Mouse (Mus musculus): ENCODE data around the gene Trim63. TPM values are rescaled to one million over a fixed set of nuclear protein-coding genes. Genes with fewer than 3 reads are reported as not detected.
"Not testable (repeated sequence)": the region's sequence is repeated elsewhere in the genome, so short reads cannot be mapped to it uniquely, and the experiment has no call there.

Trim63 gene
- polyA plus RNA-seq, 1 experiment from 2014 or later: 0.41 TPM

GRCm38 (mm10) chr4:134326859-134327530, 12.1 kb downstream of the Trim63 start:
- H3K4me3 ChIP-seq: no peak overlapping the region
- WGBS: 72% methylated on average over 5 of the region's 5 CpGs
- no peaks in the 10 kb centered on the region for H3K4me1 ChIP-seq (replicated peaks)
- no peak overlapping the region for H3K4me2 ChIP-seq
- no peaks in the 10 kb centered on the region for H3K27me3 ChIP-seq
- H3K9ac ChIP-seq: no peak overlapping the region
- no peaks in the 10 kb centered on the region for H3K9me3 ChIP-seq
- H3K36me3 ChIP-seq: no peaks in the 10 kb centered on the region
- ATAC-seq (ENCODE audit: low FRiP score, low read depth): no peak
- H3K27ac ChIP-seq (replicated peaks): no peak overlapping the region

DNA sequence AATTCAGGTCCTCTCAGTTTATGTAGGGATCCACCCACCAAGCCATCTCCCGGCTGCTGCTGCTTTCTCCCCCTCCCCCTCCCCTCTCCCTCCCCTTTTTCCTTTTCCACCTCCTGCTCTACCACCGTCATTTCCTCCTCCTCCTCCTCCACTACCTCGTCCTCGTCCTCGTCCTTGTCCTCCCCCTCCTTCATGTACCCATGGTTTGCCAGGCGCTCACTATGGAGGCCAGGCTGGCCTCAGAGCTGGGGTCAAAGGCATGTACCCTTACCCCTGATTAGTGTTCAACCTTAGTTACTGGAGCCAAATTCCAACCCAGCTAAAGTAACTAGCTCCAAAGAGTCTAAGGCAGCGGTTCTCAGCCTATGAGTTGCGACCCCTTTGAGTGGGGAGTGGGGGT, 13.2 kb downstream of the Trim63 start:
- Histone ChIP-seq H3K4me3 (no peak overlapping the region), H3K4me2 (no peak overlapping the region), H3K27ac (replicated peaks) (no peak overlapping the region), H3K9me3 (no peaks in the 10 kb centered on the region), H3K4me1 (replicated peaks) (no peaks in the 10 kb centered on the region), H3K9ac (no peak overlapping the region), H3K36me3 (no peaks in the 10 kb centered on the region), H3K27me3 (no peaks in the 10 kb centered on the region)
- 57% methylated on average over 8 of the region's 8 CpGs for WGBS
- ATAC-seq (ENCODE audit: low FRiP score, low read depth): no peak

DNA sequence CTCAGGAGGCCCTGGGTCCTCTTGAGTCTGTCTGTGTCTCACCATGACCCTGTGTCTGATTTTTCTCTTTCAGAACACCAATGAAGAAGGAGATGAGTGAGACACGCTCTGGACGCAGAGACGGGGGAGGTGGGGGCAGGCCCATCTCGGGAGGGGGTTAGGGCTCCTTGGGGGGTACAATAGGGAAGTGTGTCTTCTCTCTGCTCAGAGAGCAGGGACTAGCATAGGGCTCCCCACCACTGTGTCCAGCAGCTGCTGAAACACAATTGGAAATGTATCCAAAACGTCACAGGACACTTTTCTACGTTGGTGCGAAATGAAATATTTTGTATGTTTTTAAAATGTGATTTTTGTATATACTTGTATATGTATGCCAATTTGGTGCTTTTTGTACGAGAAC, 13.9 kb downstream of the Trim63 start:
- no peaks in the 10 kb centered on the region for H3K27me3 ChIP-seq
- no peaks in the 10 kb centered on the region for H3K4me1 ChIP-seq (replicated peaks)
- no peak overlapping the region for H3K27ac ChIP-seq (replicated peaks)
- no peaks in the 10 kb centered on the region for H3K9me3 ChIP-seq
- WGBS: 85% methylated on average over 8 of the region's 8 CpGs
- H3K9ac ChIP-seq: no peak overlapping the region
- no peak overlapping the region for H3K4me3 ChIP-seq
- no peak overlapping the region for H3K4me2 ChIP-seq
- ATAC-seq (ENCODE audit: low FRiP score, low read depth): no peak
- H3K36me3 ChIP-seq: no peaks in the 10 kb centered on the region

- Histone ChIP-seq H3K27me3 (no peaks in the 10 kb centered on the region), H3K36me3 (no peaks in the 10 kb centered on the region), H3K4me3 (no peak overlapping the region), H3K27ac (replicated peaks) (no peak overlapping the region), H3K9ac (no peak overlapping the region), H3K9me3 (no peaks in the 10 kb centered on the region), H3K4me1 (replicated peaks) (no peaks in the 10 kb centered on the region), H3K4me2 (no peak overlapping the region)
- no peak for ATAC-seq (ENCODE audit: low FRiP score, low read depth)
- 64% methylated on average over 5 of the region's 5 CpGs for WGBS
Observed at GRCm38 (mm10) chr4:134330281-134330680, 15.4 kb downstream of the Trim63 start.

DNA sequence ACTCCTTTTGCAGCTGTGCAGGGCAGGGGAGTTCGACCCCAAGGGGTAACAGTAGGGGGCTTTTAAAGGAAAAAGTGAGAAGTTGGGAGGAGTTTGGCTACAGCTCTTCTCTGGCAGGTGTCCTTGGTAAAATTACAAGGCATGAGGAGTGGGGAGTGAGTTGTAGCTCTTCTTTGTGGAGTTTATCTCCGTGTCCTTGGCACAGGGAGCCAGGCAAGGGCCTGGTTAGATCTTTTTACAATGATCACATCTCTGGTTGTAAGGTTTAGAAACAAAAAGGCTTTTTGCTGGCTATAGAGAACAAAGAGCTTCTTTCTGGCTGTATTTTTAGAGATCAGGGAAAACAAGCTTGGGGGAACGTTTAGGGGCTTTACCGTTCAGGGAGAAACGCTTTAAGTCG, 26.3 kb downstream of the Trim63 start:
- WGBS: 74% methylated on average over 6 of the region's 6 CpGs
- Histone ChIP-seq H3K27me3 (peaks cover 44% of the 10 kb centered on the region), H3K4me1 (replicated peaks) (peaks cover 11% of the 10 kb centered on the region)
- not testable (repeated sequence) for H3K36me3 ChIP-seq; H3K9ac ChIP-seq; H3K4me2 ChIP-seq; H3K4me3 ChIP-seq; H3K27ac ChIP-seq (replicated peaks); H3K9me3 ChIP-seq; ATAC-seq (ENCODE audit: low FRiP score, low read depth)

GRCm38 (mm10) chr4:134342213-134342779, 27.4 kb downstream of the Trim63 start:
- no peak overlapping the region for H3K27ac ChIP-seq (replicated peaks)
- H3K9me3 ChIP-seq: no peaks in the 10 kb centered on the region
- peaks cover 11% of the 10 kb centered on the region for H3K4me1 ChIP-seq (replicated peaks)
- H3K27me3 ChIP-seq: peaks cover 44% of the 10 kb centered on the region
- H3K9ac ChIP-seq: no peak overlapping the region
- H3K4me3 ChIP-seq: no peak overlapping the region
- no peak for ATAC-seq (ENCODE audit: low FRiP score, low read depth)
- 39% methylated on average over 11 of the region's 11 CpGs for WGBS
- no peaks in the 10 kb centered on the region for H3K36me3 ChIP-seq
- H3K4me2 ChIP-seq: no peak overlapping the region

- Histone ChIP-seq H3K9me3 (no peaks in the 10 kb centered on the region), H3K4me2 (peak within 1 kb of the TSS; percentile 46), H3K27me3 (peaks cover 44% of the 10 kb centered on the region), H3K27ac (replicated peaks) (no peak within 1 kb of the TSS), H3K36me3 (no peaks in the 10 kb centered on the region), H3K4me1 (replicated peaks) (peaks cover 11% of the 10 kb centered on the region), H3K4me3 (peak within 1 kb of the TSS; percentile 20), H3K9ac (no peak within 1 kb of the TSS; the same call in 1 of the 2 replicates)
- ATAC-seq (ENCODE audit: low FRiP score, low read depth): no peak
- WGBS: 3% methylated on average over 61 of the region's 61 CpGs
Observed at GRCm38 (mm10) chr4:134343071-134344031, 28.4 kb downstream of the Trim63 start, which contains the start of gene Slc30a2. Gene Slc30a2, plus strand, starts transcription at chr4:134343181.

DNA sequence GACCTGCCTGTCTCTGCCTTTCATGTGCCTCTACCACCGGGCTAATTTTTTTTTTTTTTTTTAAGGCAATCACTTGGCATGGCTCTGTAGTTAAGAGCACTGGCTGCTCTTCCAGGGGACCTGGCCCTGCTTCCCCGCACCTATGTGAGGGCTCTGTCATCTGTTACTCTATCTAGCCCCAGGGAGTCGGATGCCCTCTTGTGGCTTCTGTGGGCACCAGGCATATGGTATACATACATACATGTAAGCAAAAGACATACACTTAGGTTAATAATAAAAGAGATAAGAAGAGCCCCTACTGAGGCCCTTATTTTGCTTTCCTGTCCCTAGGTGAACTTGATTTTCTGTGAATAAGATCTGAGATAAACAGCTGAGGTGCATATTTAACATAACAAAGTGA, 29.7 kb downstream of the Trim63 start:
- H3K4me2 ChIP-seq: no peak overlapping the region
- no peaks in the 10 kb centered on the region for H3K36me3 ChIP-seq
- H3K9me3 ChIP-seq: no peaks in the 10 kb centered on the region
- H3K4me3 ChIP-seq: no peak overlapping the region
- 44% methylated on average over 3 of the region's 3 CpGs for WGBS
- H3K27ac ChIP-seq (replicated peaks): no peak overlapping the region
- H3K9ac ChIP-seq: no peak overlapping the region
- H3K27me3 ChIP-seq: peaks cover 44% of the 10 kb centered on the region
- no peak for ATAC-seq (ENCODE audit: low FRiP score, low read depth)
- peaks cover 11% of the 10 kb centered on the region for H3K4me1 ChIP-seq (replicated peaks)

DNA sequence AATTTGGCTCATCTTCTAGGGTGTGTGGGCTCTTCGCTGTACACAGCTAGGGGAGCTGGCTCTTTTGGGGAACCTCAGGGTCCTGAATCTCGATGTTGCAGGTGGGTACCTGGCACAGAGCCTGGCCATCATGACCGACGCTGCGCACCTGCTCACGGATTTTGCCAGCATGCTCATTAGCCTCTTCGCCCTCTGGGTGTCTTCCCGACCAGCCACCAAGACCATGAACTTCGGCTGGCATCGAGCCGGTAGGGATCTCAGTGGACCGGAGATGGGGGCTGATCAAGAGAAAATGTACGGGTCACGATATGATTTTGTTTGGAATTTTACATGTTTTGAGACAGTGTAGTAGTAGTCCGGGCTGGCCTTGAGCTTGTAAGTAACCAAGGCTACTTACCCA, 30.9 kb downstream of the Trim63 start:
- no peaks in the 10 kb centered on the region for H3K36me3 ChIP-seq
- peaks cover 42% of the 10 kb centered on the region for H3K27me3 ChIP-seq
- H3K9ac ChIP-seq: no peak overlapping the region
- 92% methylated on average over 15 of the region's 15 CpGs for WGBS
- no peak overlapping the region for H3K4me3 ChIP-seq
- no peak for ATAC-seq (ENCODE audit: low FRiP score, low read depth)
- H3K9me3 ChIP-seq: no peaks in the 10 kb centered on the region
- no peak overlapping the region for H3K4me2 ChIP-seq
- no peak overlapping the region for H3K27ac ChIP-seq (replicated peaks)
- H3K4me1 ChIP-seq (replicated peaks): peaks cover 11% of the 10 kb centered on the region

- no peaks in the 10 kb centered on the region for H3K36me3 ChIP-seq
- peaks cover 24% of the 10 kb centered on the region for H3K27me3 ChIP-seq
- H3K4me1 ChIP-seq (replicated peaks): peaks cover 14% of the 10 kb centered on the region
- H3K9ac ChIP-seq: no peak overlapping the region
- WGBS: 67% methylated on average over 11 of the region's 11 CpGs
- H3K27ac ChIP-seq (replicated peaks): no peak overlapping the region
- no peak overlapping the region for H3K4me2 ChIP-seq
- no peak for ATAC-seq (ENCODE audit: low FRiP score, low read depth)
- no peak overlapping the region for H3K4me3 ChIP-seq
- H3K9me3 ChIP-seq: no peaks in the 10 kb centered on the region
Observed at GRCm38 (mm10) chr4:134348078-134348477, 33.2 kb downstream of the Trim63 start.

DNA sequence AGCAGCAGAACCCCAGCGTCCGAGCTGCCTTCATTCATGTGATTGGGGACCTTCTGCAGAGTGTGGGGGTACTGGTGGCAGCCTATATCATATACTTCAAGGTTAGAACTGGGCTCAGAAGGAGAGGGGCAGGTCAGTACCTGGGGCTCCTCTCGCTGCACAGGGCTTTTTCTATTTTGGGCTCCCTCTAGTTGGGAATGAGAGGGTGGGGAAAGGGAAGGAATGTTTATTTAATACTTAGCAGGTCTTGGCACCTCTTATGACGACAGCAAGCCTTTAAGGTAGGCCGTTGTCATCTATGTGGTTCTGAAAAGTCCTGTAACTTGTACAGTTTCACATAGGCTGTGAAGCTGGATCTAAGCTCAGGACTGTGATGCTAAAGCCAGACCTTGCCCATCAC, 33.6 kb downstream of the Trim63 start:
- Histone ChIP-seq H3K4me1 (replicated peaks) (peaks cover 9% of the 10 kb centered on the region), H3K4me2 (no peak overlapping the region), H3K27ac (replicated peaks) (no peak overlapping the region), H3K9me3 (no peaks in the 10 kb centered on the region), H3K36me3 (no peaks in the 10 kb centered on the region), H3K27me3 (peaks cover 19% of the 10 kb centered on the region), H3K9ac (no peak overlapping the region), H3K4me3 (no peak overlapping the region)
- 85% methylated on average over 5 of the region's 5 CpGs for WGBS
- no peak for ATAC-seq (ENCODE audit: low FRiP score, low read depth)

GRCm38 (mm10) chr4:134349829-134350228, 34.9 kb downstream of the Trim63 start:
- H3K36me3 ChIP-seq: no peaks in the 10 kb centered on the region
- peaks cover 9% of the 10 kb centered on the region for H3K27me3 ChIP-seq
- H3K4me3 ChIP-seq: no peak overlapping the region
- 91% methylated on average over 7 of the region's 7 CpGs for WGBS
- no peak for ATAC-seq (ENCODE audit: low FRiP score, low read depth)
- H3K4me1 ChIP-seq (replicated peaks): peaks cover 6% of the 10 kb centered on the region; the same call in 1 of the 2 replicates
- H3K9ac ChIP-seq: no peak overlapping the region
- no peak overlapping the region for H3K27ac ChIP-seq (replicated peaks)
- H3K9me3 ChIP-seq: no peaks in the 10 kb centered on the region
- H3K4me2 ChIP-seq: no peak overlapping the region

Measured in hindbrain, embryonic 15.5 days (tissue).